In genomic region chr7:69844631-69845324, GRCm38 (mm10) we compare ENCODE assay signal across 27 mouse cellular contexts.
A peak's percentile ranks its signal among the peaks of the same experiment; 100 is the strongest.
DNase-seq lines count a peak whose midpoint lies in the region; ATAC-seq and TF ChIP-seq lines count a peak whose summit lies in the region.
"Had no signal": no experiment of that assay in that cellular context is flagged by ENCODE, and none has a peak within 500 bp of the region (broad histone marks: within the 10 kb centered on the region; RNA-seq: fewer than 3 reads in every experiment).

No protein-coding gene starts in this region.

- DNase-seq in forebrain, postnatal 0 days = peak; percentile 27
- peak; percentile 12 to 17 for DNase-seq in left cerebral cortex, postnatal 14 days (ENCODE audit: low spot score in 2 of 2)
- DNase-seq in left cerebral cortex, adult 9 months (ENCODE audit: low spot score in 2 of 2) = no peak
- peak; percentile 23 for DNase-seq in right cerebral cortex, postnatal 14 days
- DNase-seq in right cerebral cortex, postnatal 36 days (ENCODE audit: low spot score in 2 of 2) = no peak
- DNase-seq: adrenal gland, postnatal 25 days; cerebellum, adult 11-12 months; cerebellum, postnatal 10 days; gastrocnemius, postnatal 14 days; heart, adult 18-20 months; heart, postnatal 10 days; kidney, postnatal 25 days; layer of hippocampus, postnatal 36 days; lung, adult 18-20 months; thymus, adult 18-20 months; thymus, postnatal 4 days had no signal

- no peaks in the 10 kb centered on the region for H3K9me3 ChIP-seq in forebrain, postnatal 0 days (ENCODE audit: low read length)
- no peaks in the 10 kb centered on the region for H3K9me3 ChIP-seq in forebrain, embryonic 16.5 days (ENCODE audit: control insufficient read depth, low read length)
- H3K9me3 ChIP-seq in stomach, embryonic 16.5 days (replicated peaks; ENCODE audit: control insufficient read depth, low read length) = no peaks in the 10 kb centered on the region
- H3K9me3 ChIP-seq in hindbrain, embryonic 13.5 days = no peaks in the 10 kb centered on the region
- H3K9me3 ChIP-seq: heart, embryonic 12.5 days; hindbrain, embryonic 10.5 days; limb, embryonic 12.5 days; liver, embryonic 12.5 days; midbrain, embryonic 12.5 days had no signal

- ATAC-seq in forebrain, postnatal 0 days = no peak
- ATAC-seq in forebrain, embryonic 16.5 days = no peak
- no peak for ATAC-seq in stomach, embryonic 16.5 days (ENCODE audit: insufficient read depth, low FRiP score)
- ATAC-seq in hindbrain, embryonic 13.5 days (ENCODE audit: low FRiP score) = no peak
- ATAC-seq: CD4-positive, CD25-positive, alpha-beta regulatory T cell, adult 4 months; hindbrain, postnatal 0 days; intestine, embryonic 16.5 days; liver, embryonic 12.5 days had no signal

- WGBS in forebrain, postnatal 0 days = 59% methylated on average over 19 of the region's 19 CpGs
- WGBS in forebrain, embryonic 16.5 days = 59% methylated on average over 19 of the region's 19 CpGs
- 29% methylated on average over 19 of the region's 19 CpGs for WGBS in stomach, embryonic 16.5 days
- WGBS in hindbrain, embryonic 13.5 days = 68% methylated on average over 19 of the region's 19 CpGs

- intact Hi-C loops in left cerebral cortex, postnatal 14 days (cut with DNase I) = no loop called here

- H3K27me3 ChIP-seq in forebrain, postnatal 0 days (ENCODE audit: insufficient read depth, low read length) = no peaks in the 10 kb centered on the region
- no peaks in the 10 kb centered on the region for H3K27me3 ChIP-seq in forebrain, embryonic 16.5 days (replicated peaks; ENCODE audit: control insufficient read depth, insufficient read depth, low read length)
- H3K27me3 ChIP-seq in stomach, embryonic 16.5 days (ENCODE audit: control insufficient read depth, insufficient read depth, low read length) = no peaks in the 10 kb centered on the region
- no peaks in the 10 kb centered on the region for H3K27me3 ChIP-seq in hindbrain, embryonic 13.5 days
- H3K27me3 ChIP-seq: heart, embryonic 12.5 days; limb, embryonic 12.5 days; liver, embryonic 12.5 days had no signal

- H3K4me3 ChIP-seq in forebrain, postnatal 0 days (ENCODE audit: low read depth, low read length) = no peak overlapping the region
- no peak overlapping the region for H3K4me3 ChIP-seq in forebrain, embryonic 16.5 days (replicated peaks; ENCODE audit: low read length)
- H3K4me3 ChIP-seq in stomach, embryonic 16.5 days (replicated peaks; ENCODE audit: low read length) = no peak overlapping the region
- no peak overlapping the region for H3K4me3 ChIP-seq in hindbrain, embryonic 13.5 days
- H3K4me3 ChIP-seq: heart, embryonic 12.5 days; hindbrain, embryonic 10.5 days; limb, embryonic 12.5 days; liver, embryonic 12.5 days; midbrain, embryonic 12.5 days had no signal

- H3K4me2 ChIP-seq in forebrain, postnatal 0 days (ENCODE audit: low read depth) = no peak overlapping the region
- no peak overlapping the region for H3K4me2 ChIP-seq in forebrain, embryonic 16.5 days (ENCODE audit: low read length)
- H3K4me2 ChIP-seq in stomach, embryonic 16.5 days (ENCODE audit: low read depth, low read length) = peak overlapping the region; percentile 20
- no peak overlapping the region for H3K4me2 ChIP-seq in hindbrain, embryonic 13.5 days
- H3K4me2 ChIP-seq: heart, embryonic 12.5 days; limb, embryonic 12.5 days; liver, embryonic 12.5 days; midbrain, embryonic 12.5 days had no signal

- no peaks in the 10 kb centered on the region for H3K4me1 ChIP-seq in forebrain, postnatal 0 days (ENCODE audit: insufficient read depth)
- no peaks in the 10 kb centered on the region for H3K4me1 ChIP-seq in forebrain, embryonic 16.5 days (replicated peaks; ENCODE audit: control insufficient read depth, insufficient read depth, low read length)
- H3K4me1 ChIP-seq in stomach, embryonic 16.5 days (ENCODE audit: control insufficient read depth, insufficient read depth, low read length) = no peaks in the 10 kb centered on the region; the same call in 1 of the 2 replicates
- H3K4me1 ChIP-seq in hindbrain, embryonic 13.5 days (replicated peaks) = no peaks in the 10 kb centered on the region
- H3K4me1 ChIP-seq: heart, embryonic 12.5 days; hindbrain, embryonic 10.5 days; limb, embryonic 12.5 days; liver, embryonic 12.5 days; midbrain, embryonic 12.5 days had no signal

- H3K36me3 ChIP-seq in forebrain, postnatal 0 days (ENCODE audit: insufficient read depth) = no peaks in the 10 kb centered on the region
- H3K36me3 ChIP-seq in forebrain, embryonic 16.5 days (ENCODE audit: control insufficient read depth, insufficient read depth) = no peaks in the 10 kb centered on the region
- H3K36me3 ChIP-seq in stomach, embryonic 16.5 days (ENCODE audit: control insufficient read depth, insufficient read depth, low read length) = no peaks in the 10 kb centered on the region
- H3K36me3 ChIP-seq in hindbrain, embryonic 13.5 days = no peaks in the 10 kb centered on the region
- H3K36me3 ChIP-seq: heart, embryonic 12.5 days; hindbrain, embryonic 10.5 days; limb, embryonic 12.5 days; liver, embryonic 12.5 days; midbrain, embryonic 12.5 days had no signal

- TF ChIP-seq CTCF in forebrain, postnatal 0 days (IDR thresholded peaks at IDR 0.05; ENCODE audit: low read depth) = no peak

- H3K27ac ChIP-seq in forebrain, postnatal 0 days (ENCODE audit: low read depth, low read length) = no peak overlapping the region
- no peak overlapping the region for H3K27ac ChIP-seq in forebrain, embryonic 16.5 days (ENCODE audit: low read length)
- no peak overlapping the region for H3K27ac ChIP-seq in stomach, embryonic 16.5 days (ENCODE audit: low read length)
- no peak overlapping the region for H3K27ac ChIP-seq in hindbrain, embryonic 13.5 days
- H3K27ac ChIP-seq: hindbrain, embryonic 10.5 days; hindbrain, postnatal 0 days; limb, embryonic 12.5 days; liver, embryonic 12.5 days; midbrain, embryonic 12.5 days had no signal

- H3K9ac ChIP-seq in forebrain, postnatal 0 days = no peak overlapping the region
- H3K9ac ChIP-seq in forebrain, embryonic 16.5 days (replicated peaks; ENCODE audit: low read depth, low read length) = no peak overlapping the region
- H3K9ac ChIP-seq in stomach, embryonic 16.5 days (ENCODE audit: low read length) = no peak overlapping the region
- no peak overlapping the region for H3K9ac ChIP-seq in hindbrain, embryonic 13.5 days
- H3K9ac ChIP-seq: heart, embryonic 12.5 days; limb, embryonic 12.5 days; liver, embryonic 12.5 days; midbrain, embryonic 12.5 days had no signal

Comparison
In these comparisons a context has a peak if more than half of its experiments do, and no peak if none do; other contexts are left out.
1. DNase-seq: peak in forebrain, postnatal 0 days (single experiment), left cerebral cortex, postnatal 14 days (2 of 2) and right cerebral cortex, postnatal 14 days (single experiment); none in left cerebral cortex, adult 9 months (0 of 2) and right cerebral cortex, postnatal 36 days (0 of 2).